Mouse (Mus musculus) intestine, postnatal 0 days (tissue): ENCODE measurements at regions not wholly inside any gene's neighbourhood (a gene's known extent, or its start where the extent isn't known, plus 50 kb on each side); places are given as distances from the start of the nearest gene placed in this dataset.

Experiments
- ATAC-seq: fragments of 200-750 bp; cut with Nextera tagmentation; 2 replicates; pipeline ENCODE4 v1.8.0; 2017; ENCODE audit warnings: mild to moderate bottlenecking, moderate TSS enrichment, moderate library complexity
- H3K27ac ChIP-seq: fragments of 300-500 bp; sonication (generic); 2 replicates; pipeline ENCODE4 v1.5.1; 2014; ENCODE audit warnings: mild to moderate bottlenecking, low read depth, low read length, moderate library complexity
- H3K27me3 ChIP-seq: fragments of 300-500 bp; sonication (generic); replicated peaks from 2 replicates; pipeline ENCODE4 v1.6.1; 2014; ENCODE audit warnings: low read length, mixed read lengths; ENCODE audit not compliant: control insufficient read depth, insufficient read depth
- H3K36me3 ChIP-seq: fragments of 300-500 bp; sonication (generic); 2 replicates; pipeline ENCODE4 v1.6.1; 2014; ENCODE audit warnings: mild to moderate bottlenecking, moderate library complexity; ENCODE audit not compliant: control insufficient read depth, insufficient read depth
- H3K4me1 ChIP-seq: fragments of 300-500 bp; sonication (generic); replicated peaks from 2 replicates; pipeline ENCODE4 v1.6.1; 2014; ENCODE audit warnings: antibody characterized with exemption, low read length, mixed read lengths; ENCODE audit not compliant: control insufficient read depth, insufficient read depth
- H3K4me2 ChIP-seq: fragments of 300-500 bp; sonication (generic); replicated peaks from 2 replicates; pipeline ENCODE4 v1.6.1; 2014; ENCODE audit warnings: low read depth, mild to moderate bottlenecking, moderate library complexity
- H3K4me3 ChIP-seq: fragments of 300-500 bp; sonication (generic); 2 replicates; pipeline ENCODE4 v1.5.1; 2014; ENCODE audit warnings: low read depth, low read length
- H3K9ac ChIP-seq: fragments of 300-500 bp; sonication (generic); 2 replicates; pipeline ENCODE4 v1.6.1; 2014; ENCODE audit warnings: mild to moderate bottlenecking, low read depth, low read length
- H3K9me3 ChIP-seq: fragments of 300-500 bp; sonication (generic); 2 replicates; pipeline ENCODE4 v1.6.1; 2016; ENCODE audit warnings: mixed run types; ENCODE audit not compliant: control insufficient read depth
- CTCF ChIP-seq: sonication (generic); IDR thresholded peaks from 2 replicates; pipeline ENCODE4 v1.5.1; 2016; ENCODE audit warnings: low read depth, mild to moderate bottlenecking, control low read depth, antibody characterized with exemption, moderate library complexity
- WGBS: fragments of 180-500 bp; shearing (Covaris S2); extraction: QIAGEN DNeasy Blood & Tissue Kit; methylation state at CpG from one replicate; pipeline ENCODE4 v1.1.7; 2014; 5-methylcytosine and 5-hydroxymethylcytosine counted together

DNA sequence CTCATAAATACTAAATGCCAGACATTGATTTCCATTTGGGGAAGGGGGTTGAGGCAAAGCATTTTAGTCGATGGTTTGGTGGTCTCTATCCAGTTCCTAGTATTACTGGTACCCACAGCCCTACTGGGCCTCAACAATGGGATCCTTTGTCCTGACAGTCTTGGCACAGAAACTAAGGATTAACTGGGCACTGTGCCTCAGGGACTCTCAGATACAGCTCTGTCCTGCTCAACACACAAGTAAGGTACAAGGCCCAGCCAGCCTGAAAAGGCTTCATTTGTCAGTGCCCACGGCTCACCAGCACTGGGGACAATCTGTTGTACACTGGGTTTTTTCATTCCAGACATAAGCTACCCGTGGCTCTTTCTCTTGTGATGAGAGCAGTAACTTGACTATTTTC is 686.0 kb downstream of the Nedd1 start:
- no peaks in the 10 kb centered on the region for H3K4me1 ChIP-seq
- no peak for TF ChIP-seq CTCF
- 71% methylated on average over 3 of the region's 3 CpGs for WGBS

DNA sequence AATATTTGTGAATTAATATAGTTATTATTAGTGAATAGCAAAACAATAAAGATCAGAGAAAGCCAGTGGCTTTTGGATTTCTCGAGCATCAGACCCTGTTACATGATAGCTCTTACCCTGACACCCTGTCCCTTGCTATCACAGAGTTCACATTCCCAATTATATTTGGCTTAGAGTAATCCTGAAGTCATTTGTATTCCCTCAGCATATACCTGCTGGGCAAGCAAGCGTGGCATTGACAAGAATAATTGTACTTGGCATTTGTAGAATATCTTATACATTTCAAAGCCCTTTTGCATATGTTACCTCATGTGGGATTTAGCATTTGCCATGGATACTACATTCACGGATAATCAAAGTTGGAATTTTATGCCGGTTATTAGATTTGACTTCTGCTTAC is 692.0 kb downstream of the Nedd1 start:
- TF ChIP-seq CTCF = no peak

More for the DNA sequence above, 686.0 kb downstream of the Nedd1 start:
- Histone ChIP-seq H3K27ac (no peak overlapping the region), H3K9me3 (no peaks in the 10 kb centered on the region), H3K9ac (no peak overlapping the region), H3K27me3 (no peaks in the 10 kb centered on the region), H3K4me2 (no peak overlapping the region), H3K36me3 (no peaks in the 10 kb centered on the region), H3K4me3 (no peak overlapping the region)
- no peak for ATAC-seq

DNA sequence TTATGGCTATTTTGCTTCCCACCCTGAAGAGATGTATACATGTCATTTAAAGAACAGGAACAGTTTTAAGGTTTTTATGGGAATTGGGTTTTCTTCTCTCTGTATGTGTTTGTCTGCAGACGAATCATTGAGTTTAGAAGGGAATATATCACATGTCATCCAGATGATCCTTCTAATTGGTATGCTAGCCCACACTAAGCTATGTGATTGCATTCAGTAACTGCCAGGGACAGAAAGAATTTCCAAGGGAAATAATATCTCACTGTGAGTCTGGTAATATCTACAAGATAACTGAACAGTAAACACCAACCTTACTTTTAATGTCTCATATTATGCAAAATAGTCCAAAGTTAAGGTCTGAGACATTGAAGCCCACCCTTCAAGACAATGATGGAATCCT is 698.0 kb downstream of the Nedd1 start:
- Histone ChIP-seq H3K27me3 (no peaks in the 10 kb centered on the region), H3K9ac (no peak overlapping the region), H3K4me3 (no peak overlapping the region), H3K4me2 (no peak overlapping the region), H3K36me3 (no peaks in the 10 kb centered on the region), H3K27ac (no peak overlapping the region), H3K9me3 (no peaks in the 10 kb centered on the region), H3K4me1 (no peaks in the 10 kb centered on the region)
- ATAC-seq = no peak
- TF ChIP-seq CTCF = no peak
- WGBS = 72% methylated on average over 1 of the region's 1 CpGs

More for the DNA sequence above, 692.0 kb downstream of the Nedd1 start:
- Histone ChIP-seq H3K9ac (no peak overlapping the region), H3K27ac (no peak overlapping the region), H3K4me3 (no peak overlapping the region), H3K4me1 (no peaks in the 10 kb centered on the region), H3K27me3 (no peaks in the 10 kb centered on the region), H3K36me3 (no peaks in the 10 kb centered on the region), H3K9me3 (no peaks in the 10 kb centered on the region), H3K4me2 (no peak overlapping the region)
- no peak for ATAC-seq
- WGBS = 81% methylated on average over 4 of the region's 4 CpGs

DNA sequence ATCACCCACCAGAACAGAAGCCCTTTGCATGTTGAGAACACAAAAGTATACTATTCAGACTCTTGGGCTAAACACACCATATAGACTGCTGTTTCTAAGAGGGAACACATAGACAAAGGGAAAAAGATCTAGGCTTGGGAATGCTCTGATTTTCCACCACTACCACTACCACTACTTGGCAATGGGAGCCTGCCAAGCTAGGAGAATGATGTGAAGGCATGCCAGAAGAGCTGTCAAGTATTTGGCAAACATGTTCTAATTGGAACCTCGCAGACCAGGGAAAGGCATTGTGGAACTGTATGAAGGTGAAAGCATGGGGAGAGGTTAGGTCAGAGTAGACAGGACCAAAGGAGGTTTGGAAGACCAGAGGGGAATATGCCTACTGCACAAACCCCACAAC is 701.2 kb downstream of the Nedd1 start:
- Histone ChIP-seq H3K9me3 (no peaks in the 10 kb centered on the region), H3K4me3 (no peak overlapping the region), H3K4me1 (no peaks in the 10 kb centered on the region), H3K27ac (no peak overlapping the region), H3K9ac (no peak overlapping the region), H3K36me3 (no peaks in the 10 kb centered on the region), H3K27me3 (no peaks in the 10 kb centered on the region), H3K4me2 (no peak overlapping the region)
- no peak for ATAC-seq
- no peak for TF ChIP-seq CTCF
- 65% methylated on average over 1 of the region's 1 CpGs for WGBS

DNA sequence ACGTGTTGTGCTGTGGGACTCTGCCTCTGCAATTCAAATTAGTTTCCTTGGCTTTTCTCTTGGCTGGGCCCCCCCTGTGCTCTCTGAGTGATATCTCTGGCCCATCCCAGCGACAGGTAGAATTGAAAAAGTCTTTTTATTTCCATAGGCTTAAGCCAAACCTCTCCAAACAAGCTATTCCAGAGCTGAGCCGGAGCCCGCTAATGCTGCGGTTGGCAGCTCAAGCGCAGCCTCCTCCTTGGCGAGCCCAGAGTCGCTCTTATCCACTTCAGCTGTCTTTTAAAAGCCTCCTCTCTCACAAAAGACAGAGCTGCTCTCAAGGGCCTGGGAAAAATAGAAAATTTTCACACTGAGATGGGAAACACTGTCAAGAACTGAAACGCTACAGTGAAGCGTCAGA is 712.7 kb downstream of the Nedd1 start:
- H3K36me3 ChIP-seq = no peaks in the 10 kb centered on the region
- no peak overlapping the region for H3K27ac ChIP-seq
- no peak overlapping the region for H3K4me2 ChIP-seq
- no peaks in the 10 kb centered on the region for H3K4me1 ChIP-seq
- H3K27me3 ChIP-seq = no peaks in the 10 kb centered on the region
- H3K9me3 ChIP-seq = no peaks in the 10 kb centered on the region
- H3K4me3 ChIP-seq = no peak overlapping the region
- WGBS = 63% methylated on average over 10 of the region's 10 CpGs
- ATAC-seq = no peak
- TF ChIP-seq CTCF = no peak
- H3K9ac ChIP-seq = no peak overlapping the region

DNA sequence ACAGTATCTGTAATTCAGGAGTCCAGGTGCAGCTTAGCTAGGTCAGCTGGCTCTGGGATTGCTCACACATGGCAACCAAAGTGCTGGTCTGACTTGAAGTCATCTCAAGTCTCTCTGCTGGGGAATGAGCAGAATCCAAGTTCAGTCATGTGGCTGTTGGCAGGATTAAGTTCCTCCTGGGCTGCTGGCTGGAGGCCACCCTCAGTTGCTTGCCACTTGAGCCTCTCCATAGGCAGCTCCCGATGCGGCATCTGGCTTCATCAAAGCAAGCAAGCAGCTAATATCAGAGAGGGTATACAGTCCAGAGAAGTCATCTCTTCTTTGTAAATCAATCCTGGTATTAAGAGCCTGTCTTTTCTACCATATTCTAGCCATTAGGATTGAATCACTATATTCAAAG is 714.3 kb downstream of the Nedd1 start:
- TF ChIP-seq CTCF = no peak
- Histone ChIP-seq H3K4me2 (no peak overlapping the region), H3K9me3 (no peaks in the 10 kb centered on the region), H3K36me3 (no peaks in the 10 kb centered on the region), H3K4me1 (no peaks in the 10 kb centered on the region), H3K9ac (no peak overlapping the region), H3K27me3 (no peaks in the 10 kb centered on the region), H3K4me3 (no peak overlapping the region), H3K27ac (no peak overlapping the region)
- 87% methylated on average over 2 of the region's 2 CpGs for WGBS
- ATAC-seq = no peak

DNA sequence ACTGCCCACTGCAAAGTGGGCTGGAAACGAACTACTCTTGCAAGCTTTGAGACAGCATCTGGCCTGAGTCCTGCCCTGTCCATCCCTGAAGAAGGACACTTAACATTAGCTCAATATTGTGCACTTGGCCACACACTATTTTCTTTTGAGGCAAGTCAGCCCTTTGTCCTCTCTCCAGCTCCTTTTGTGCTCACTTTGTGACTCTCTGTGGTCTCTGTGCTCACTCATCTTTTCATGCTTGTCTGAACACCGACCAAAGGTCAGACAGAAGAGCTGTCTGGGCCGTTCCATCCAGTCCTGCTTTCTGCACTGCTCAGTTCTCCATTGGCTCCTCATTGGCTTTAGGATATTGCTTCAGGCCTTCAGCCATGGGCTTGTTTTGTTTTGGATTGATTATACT is 715.8 kb downstream of the Nedd1 start:
- Histone ChIP-seq H3K27ac (no peak overlapping the region), H3K36me3 (no peaks in the 10 kb centered on the region), H3K9ac (no peak overlapping the region), H3K4me2 (no peak overlapping the region), H3K4me3 (no peak overlapping the region), H3K4me1 (no peaks in the 10 kb centered on the region), H3K9me3 (no peaks in the 10 kb centered on the region), H3K27me3 (no peaks in the 10 kb centered on the region)
- 69% methylated on average over 3 of the region's 3 CpGs for WGBS
- TF ChIP-seq CTCF = no peak
- no peak for ATAC-seq
